Mouse (Mus musculus) lung, adult 2 months (tissue): ENCODE data around the gene Hecw2. TPM values are rescaled to one million over a fixed set of nuclear protein-coding genes. Genes with fewer than 3 reads are reported as not detected.

Experiments
- DNase-seq: peaks from one replicate; pipeline ENCODE4 v3.0.0; 2022
- H3K4me1 ChIP-seq: fragments of 200-500 bp; 2 replicates; pipeline ENCODE4 v1.6.1; 2011; ENCODE audit warnings: low read length; ENCODE audit not compliant: control insufficient read depth, insufficient read depth
- H3K4me3 ChIP-seq: fragments of 200-500 bp; replicated peaks from 2 replicates; pipeline ENCODE3; 2011; ENCODE audit warnings: low read depth, mild to moderate bottlenecking, control low read depth, low read length; ENCODE audit errors: extremely low read depth
- CTCF ChIP-seq: fragments of 200-500 bp; IDR thresholded peaks from 2 replicates; pipeline ENCODE4 v1.5.1; 2011; ENCODE audit warnings: mild to moderate bottlenecking, low read length, control low read depth; ENCODE audit not compliant: insufficient read depth
- POLR2A ChIP-seq: fragments of 200-500 bp; IDR thresholded peaks from 2 replicates; pipeline ENCODE4 v1.6.1; 2011; ENCODE audit warnings: low read depth, mild to moderate bottlenecking, control low read depth, low read length, borderline replicate concordance; ENCODE audit errors: extremely low read depth
- WGBS: fragments of 180-500 bp; shearing (Covaris S2); methylation state at CpG from one replicate; pipeline ENCODE4 v1.1.7; 2018; 5-methylcytosine and 5-hydroxymethylcytosine counted together
- polyA plus RNA-seq: library from polyadenylated mRNA; depleted of rRNA; stranded (reverse); fragments of >200 nt; gene quantifications from 2 replicates; pipeline ENCODE4 v1.2.3, GENCODE M21; 2012

Gene Hecw2
- polyA plus RNA-seq, 1 experiment, result 5.8 TPM

DNA sequence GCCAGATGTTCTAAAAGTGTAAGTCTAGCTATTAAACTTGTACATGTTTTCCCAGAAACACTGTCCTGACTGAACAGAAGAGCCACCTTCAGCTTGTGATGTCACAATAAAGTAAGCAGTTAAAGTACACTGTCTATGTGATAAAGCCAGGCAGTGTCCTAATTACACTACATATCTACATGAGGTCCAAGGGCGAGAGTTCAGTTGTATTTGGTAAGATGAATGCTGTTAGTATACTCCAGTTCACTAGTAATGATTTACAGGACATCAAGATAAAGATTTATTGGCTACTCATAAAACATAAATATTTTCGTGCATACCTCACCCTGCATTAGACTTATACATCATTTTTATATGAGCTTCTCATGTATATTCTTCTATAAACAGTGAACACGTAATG is 305.2 kb downstream of the Hecw2 start:
- DNase-seq, result no peak
- H3K4me1 ChIP-seq, result peaks cover 6% of the 10 kb centered on the region
- WGBS, result 87% methylated on average over 3 of the region's 3 CpGs
- H3K4me3 ChIP-seq, result no peak overlapping the region
- TF ChIP-seq CTCF (no peak), POLR2A (no peak)

GRCm38 (mm10) chr1:53882480-53882879 is 312.5 kb downstream of the Hecw2 start:
- DNase-seq, result no peak
- WGBS, result 58% methylated on average over 2 of the region's 2 CpGs
- H3K4me1 ChIP-seq, result peaks cover under 1% of the 10 kb centered on the region; the same call in 1 of the 2 replicates
- no peak overlapping the region for H3K4me3 ChIP-seq
- TF ChIP-seq CTCF (no peak), POLR2A (no peak)

DNA sequence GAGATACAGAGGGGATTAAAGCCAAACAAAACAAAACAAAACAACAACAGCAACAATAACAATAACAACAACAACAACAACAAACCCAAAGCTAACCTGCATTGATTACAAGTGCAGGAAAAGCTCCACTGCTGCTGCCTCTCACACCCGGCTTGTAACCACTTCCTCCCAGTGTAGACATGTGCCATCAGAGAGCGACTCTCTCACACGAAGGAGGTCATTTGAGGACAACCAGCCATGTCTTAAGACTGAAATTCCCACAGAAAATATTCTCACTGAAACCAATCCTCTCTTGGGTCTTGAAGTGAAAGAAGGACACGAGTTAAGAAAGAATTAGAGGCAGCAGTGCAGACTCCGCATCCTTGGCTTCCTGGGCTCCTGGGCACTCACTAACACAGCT is 319.0 kb downstream of the Hecw2 start:
- no peak overlapping the region for H3K4me3 ChIP-seq
- WGBS, result 66% methylated on average over 5 of the region's 5 CpGs
- no peak for DNase-seq
- no peaks in the 10 kb centered on the region for H3K4me1 ChIP-seq
- TF ChIP-seq POLR2A (no peak), CTCF (no peak)

DNA sequence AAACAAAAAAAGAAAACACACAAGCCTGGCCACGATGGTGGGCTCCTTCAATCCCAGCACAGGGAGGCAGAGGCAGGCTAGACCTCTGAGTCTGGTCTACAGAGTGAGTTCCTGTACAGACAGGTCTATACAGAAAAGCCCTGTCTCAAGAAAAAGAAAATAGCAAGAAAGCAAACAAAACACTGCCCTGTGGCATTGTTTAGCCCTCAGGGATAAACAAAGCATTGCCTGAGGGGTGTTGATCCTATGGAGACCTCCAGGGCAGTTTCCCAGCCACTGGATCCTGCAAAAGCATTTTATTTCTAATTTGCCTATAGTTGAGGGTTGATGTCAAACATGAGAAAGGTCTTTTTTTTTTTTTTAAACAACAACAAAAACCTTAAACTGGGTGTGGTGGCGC is 327.7 kb downstream of the Hecw2 start:
- TF ChIP-seq CTCF (no peak), POLR2A (no peak)
- WGBS, result 91% methylated on average over 2 of the region's 2 CpGs
- Histone ChIP-seq H3K4me1 (no peaks in the 10 kb centered on the region), H3K4me3 (no peak overlapping the region)
- no peak for DNase-seq

GRCm38 (mm10) chr1:53866374-53866902 is 328.5 kb downstream of the Hecw2 start:
- WGBS, result 65% methylated on average over 3 of the region's 3 CpGs
- H3K4me1 ChIP-seq, result no peaks in the 10 kb centered on the region
- no peak for DNase-seq
- H3K4me3 ChIP-seq, result no peak overlapping the region
- no peak for TF ChIP-seq CTCF
- TF ChIP-seq POLR2A, result no peak

DNA sequence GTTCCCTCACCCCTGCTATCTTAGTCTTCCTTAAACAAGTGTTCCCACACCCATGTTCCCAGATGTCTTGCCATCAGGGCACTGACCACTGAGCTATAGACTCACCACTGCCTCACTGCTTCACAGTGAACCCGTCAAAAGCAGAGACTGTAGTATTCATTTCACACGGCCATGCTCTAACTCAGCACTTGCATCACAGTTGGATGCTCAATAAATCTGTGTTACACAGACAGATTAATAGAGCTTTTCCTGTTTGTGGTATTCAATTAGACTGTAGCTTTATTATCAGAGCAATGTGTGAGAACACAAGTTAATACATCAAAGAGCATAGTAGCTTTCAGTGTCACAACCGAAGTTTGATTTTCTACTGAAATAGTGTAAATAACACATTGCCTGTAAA is 330.9 kb downstream of the Hecw2 start:
- no peak overlapping the region for H3K4me3 ChIP-seq
- no peak for DNase-seq
- no peak for TF ChIP-seq CTCF
- TF ChIP-seq POLR2A, result no peak
- 88% methylated on average over 3 of the region's 3 CpGs for WGBS
- no peaks in the 10 kb centered on the region for H3K4me1 ChIP-seq

DNA sequence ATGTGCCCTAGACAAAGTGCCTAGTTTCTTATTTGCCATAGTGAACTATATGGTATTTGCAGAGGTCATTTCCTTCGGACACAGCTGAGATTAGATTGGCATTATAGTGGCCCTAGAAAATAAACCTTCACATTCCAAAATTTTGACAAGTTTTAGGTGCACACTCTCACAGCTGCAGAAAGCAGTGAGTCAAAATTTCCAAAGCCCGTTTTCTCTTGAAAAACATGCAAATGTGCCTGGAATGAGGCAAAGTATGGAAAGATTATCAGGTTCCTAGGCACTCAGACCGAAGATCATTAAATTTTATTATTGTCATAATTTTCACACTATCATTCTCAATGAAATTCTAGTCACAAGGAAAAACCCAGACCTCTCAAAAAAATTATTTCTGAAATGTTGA is 334.4 kb downstream of the Hecw2 start:
- TF ChIP-seq POLR2A, result no peak
- H3K4me3 ChIP-seq, result no peak overlapping the region
- peaks cover 6% of the 10 kb centered on the region for H3K4me1 ChIP-seq
- DNase-seq, result no peak
- WGBS, result 85% methylated on average over 3 of the region's 3 CpGs

- H3K4me1 ChIP-seq, result peaks cover 6% of the 10 kb centered on the region
- TF ChIP-seq CTCF (no peak), POLR2A (no peak)
- no peak for DNase-seq
- H3K4me3 ChIP-seq, result no peak overlapping the region
Observed at GRCm38 (mm10) chr1:53859175-53859574, 335.8 kb downstream of the Hecw2 start.

GRCm38 (mm10) chr1:53856501-53857103 is 338.4 kb downstream of the Hecw2 start:
- TF ChIP-seq CTCF (no peak), POLR2A (no peak)
- WGBS, result 48% methylated on average over 7 of the region's 7 CpGs
- no peak for DNase-seq
- Histone ChIP-seq H3K4me1 (peaks cover 9% of the 10 kb centered on the region), H3K4me3 (no peak overlapping the region)

- DNase-seq, result no peak
- no peak for TF ChIP-seq CTCF
- no peak for TF ChIP-seq POLR2A
- H3K4me1 ChIP-seq, result peaks cover 9% of the 10 kb centered on the region
- no peak overlapping the region for H3K4me3 ChIP-seq
- WGBS, result 59% methylated on average over 7 of the region's 7 CpGs
Observed at GRCm38 (mm10) chr1:53855732-53856131, 339.2 kb downstream of the Hecw2 start.
